Mouse (Mus musculus): ENCODE results near the gene Zim1.

GRCm38 (mm10) chr7:6699230-6699629 lies 3.0 kb upstream of the Zim1 start:
- TF ChIP-seq GATA1 (IDR thresholded peaks at IDR 0.05; ENCODE audit: borderline replicate concordance, low read length) (no peak), CTCF (IDR thresholded peaks at IDR 0.05; ENCODE audit: low read depth, low read length) (no peak), POLR2AphosphoS5 (IDR thresholded peaks at IDR 0.05; ENCODE audit: insufficient replicate concordance, low read depth, low read length) (no peak), TAL1 (conservative IDR thresholded peaks at IDR 0.05; ENCODE audit: low read depth, low read length) (no peak), GATA2 (IDR thresholded peaks at IDR 0.05; ENCODE audit: borderline replicate concordance, low read depth, low read length) (no peak)
